9 mouse cellular contexts compared by ENCODE assay signal in genomic region chr15:99818321-99819108, GRCm38 (mm10). TPM values are rescaled to one million over a fixed set of nuclear protein-coding genes. Genes with fewer than 3 reads are reported as not detected.
A peak's percentile ranks its signal among the peaks of the same experiment; 100 is the strongest.
DNase-seq lines count a peak whose midpoint lies in the region; ATAC-seq and TF ChIP-seq lines count a peak whose summit lies in the region.
"Had no signal": no experiment of that assay in that cellular context is flagged by ENCODE, and none has a peak within 500 bp of the region (broad histone marks: within the 10 kb centered on the region; RNA-seq: fewer than 3 reads in every experiment).

No protein-coding gene starts in this region.

- TF ChIP-seq CTCF in C2C12 (IDR thresholded peaks at IDR 0.05; ENCODE audit: control insufficient read depth, insufficient read depth, insufficient read length): no peak

- peak overlapping the region; percentile 87 for H3K27ac ChIP-seq in intestine, embryonic 15.5 days
- peak overlapping the region; percentile 0; the same call in 1 of the 2 replicates for H3K27ac ChIP-seq in liver, embryonic 16.5 days (ENCODE audit: low read length)

- 20% methylated on average over 13 of the region's 13 CpGs for WGBS in intestine, embryonic 15.5 days
- WGBS in liver, embryonic 16.5 days (ENCODE audit: insufficient replicate concordance): 40% methylated on average over 13 of the region's 13 CpGs

- H3K4me3 ChIP-seq in C2C12 (ENCODE audit: insufficient read depth, poor library complexity, severe bottlenecking): peak overlapping the region; percentile 84
- peak overlapping the region; percentile 44 for H3K4me3 ChIP-seq in intestine, embryonic 15.5 days (replicated peaks)
- peak overlapping the region; percentile 41 for H3K4me3 ChIP-seq in liver, embryonic 16.5 days (ENCODE audit: low read depth, low read length)
- H3K4me3 ChIP-seq: erythroblast, embryonic 14.5 days had no signal

- intact Hi-C loops in gastrocnemius, postnatal 14 days (cut with DNase I; ENCODE audit: low total_unique reads): no loop called here

- peak; percentile 67 for DNase-seq in brain, adult 2 months (ENCODE audit: low read depth, low spot score)
- DNase-seq in gastrocnemius, postnatal 14 days: peak; percentile 37
- DNase-seq in skeletal muscle tissue, adult 2 months (ENCODE audit: low read depth, low spot score): peak; percentile 87
- DNase-seq in T-cell, adult 2 months (ENCODE audit: low spot score): no peak
- DNase-seq in thymus, postnatal 0 days (ENCODE audit: low spot score): no peak

- H3K36me3 ChIP-seq in C2C12 (ENCODE audit: control insufficient read depth, insufficient read depth): peaks cover 19% of the 10 kb centered on the region
- H3K36me3 ChIP-seq in intestine, embryonic 15.5 days: peaks cover 6% of the 10 kb centered on the region
- peaks cover 6% of the 10 kb centered on the region for H3K36me3 ChIP-seq in liver, embryonic 16.5 days (ENCODE audit: control insufficient read depth, insufficient read depth)

- peaks cover 11% of the 10 kb centered on the region; the same call in 1 of the 2 replicates for H3K4me1 ChIP-seq in intestine, embryonic 15.5 days (replicated peaks)
- no peaks in the 10 kb centered on the region for H3K4me1 ChIP-seq in liver, embryonic 16.5 days (ENCODE audit: control insufficient read depth, low read depth, low read length)

- H3K79me3 ChIP-seq in C2C12 (ENCODE audit: low read depth): peaks cover 59% of the 10 kb centered on the region

- H3ac ChIP-seq in C2C12 (ENCODE audit: control insufficient read depth, insufficient read length, low read depth): peak overlapping the region; percentile 92

- H3K27me3 ChIP-seq in C2C12 (ENCODE audit: control insufficient read depth, insufficient read depth, insufficient read length): no peaks in the 10 kb centered on the region
- H3K27me3 ChIP-seq in intestine, embryonic 15.5 days (replicated peaks): no peaks in the 10 kb centered on the region
- H3K27me3 ChIP-seq in liver, embryonic 16.5 days (ENCODE audit: control insufficient read depth, insufficient read depth, low read depth, low read length): no peaks in the 10 kb centered on the region

- peaks cover 73% of the 10 kb centered on the region for H3K79me2 ChIP-seq in C2C12 (ENCODE audit: control insufficient read depth, insufficient read depth)

- H3K9ac ChIP-seq in intestine, embryonic 15.5 days: peak overlapping the region; percentile 56
- no peak overlapping the region for H3K9ac ChIP-seq in liver, embryonic 16.5 days (ENCODE audit: low read depth, low read length)

- H3K9me3 ChIP-seq in intestine, embryonic 15.5 days: no peaks in the 10 kb centered on the region
- H3K9me3 ChIP-seq in liver, embryonic 16.5 days (replicated peaks; ENCODE audit: control insufficient read depth, low read length): no peaks in the 10 kb centered on the region

- peak overlapping the region; percentile 57 for H3K4me2 ChIP-seq in intestine, embryonic 15.5 days (replicated peaks)
- H3K4me2 ChIP-seq in liver, embryonic 16.5 days (ENCODE audit: low read depth, low read length): peak overlapping the region; percentile 34; the same call in 1 of the 2 replicates

- ATAC-seq in intestine, embryonic 15.5 days: 0 out of 2 replicates have a peak, but pooled peaks have one; percentile 36
- ATAC-seq in liver, embryonic 16.5 days (ENCODE audit: low read depth): no peak

TF ChIP-seq in C2C12, 6 proteins besides CTCF, POLR2A, EP300 and RAD21:
- TF ChIP-seq USF1 (IDR thresholded peaks at IDR 0.05; ENCODE audit: low read depth): no peak
- TF ChIP-seq MAX (IDR thresholded peaks at IDR 0.05): peak; percentile 84
- TF ChIP-seq MYOG (IDR thresholded peaks at IDR 0.05; ENCODE audit: control insufficient read depth, extremely low read depth, insufficient read length): no peak
- TF ChIP-seq CEBPB (IDR thresholded peaks at IDR 0.05; ENCODE audit: low read depth): peak; percentile 82
- TF ChIP-seq MYOD1 (IDR thresholded peaks at IDR 0.05; ENCODE audit: control insufficient read depth, insufficient read length, low read depth): peak; percentile 4
- TF ChIP-seq FOSL1 (IDR thresholded peaks at IDR 0.05; ENCODE audit: insufficient read depth, low read length, poor library complexity, severe bottlenecking): no peak
TF ChIP-seq in C2C12: peak in this region for 3.

RNA-seq across cellular contexts. Expression of gene Cers5, which starts 45.8 kb away (rescaled TPM):
- 101 TPM for polyA plus RNA-seq in C2C12 (2012; fragmentation: generic; extraction: Trizol)
- 10 to 100 TPM; 10.4 to 10.6 TPM for total RNA-seq in gastrocnemius, postnatal 14 days (2021)
- 48.1 and 49.5 TPM in 2 replicates for polyA plus RNA-seq in intestine, embryonic 15.5 days (2015; fragmentation: Nextera tagmentation; extraction: Ambion mirVana)
- 6.9 and 8.5 TPM in 2 replicates for polyA plus RNA-seq in liver, embryonic 16.5 days (2015; fragmentation: Nextera tagmentation; extraction: Ambion mirVana)
- 42.2 and 48.4 TPM in 2 replicates for polyA plus RNA-seq in thymus, postnatal 0 days (2015; fragmentation: Nextera tagmentation; extraction: Ambion mirVana)

RNA-seq across cellular contexts. Expression of gene Lima1, which starts 56.7 kb away (rescaled TPM):
- polyA plus RNA-seq in C2C12 (2012; fragmentation: generic; extraction: Trizol): 130 TPM
- 10 to 100 TPM; 16.8 to 23.0 TPM for total RNA-seq in gastrocnemius, postnatal 14 days (2021)
- polyA plus RNA-seq in intestine, embryonic 15.5 days (2015; fragmentation: Nextera tagmentation; extraction: Ambion mirVana): 86.5 and 96.4 TPM in 2 replicates
- polyA plus RNA-seq in liver, embryonic 16.5 days (2015; fragmentation: Nextera tagmentation; extraction: Ambion mirVana): 12.2 and 14.2 TPM in 2 replicates
- 30.9 and 31.8 TPM in 2 replicates for polyA plus RNA-seq in thymus, postnatal 0 days (2015; fragmentation: Nextera tagmentation; extraction: Ambion mirVana)

Comparison
In these comparisons a context has a peak if more than half of its experiments do, and no peak if none do; other contexts are left out.
1. DNase-seq: peak in brain, adult 2 months (single experiment), gastrocnemius, postnatal 14 days (single experiment) and skeletal muscle tissue, adult 2 months (single experiment); none in T-cell, adult 2 months (single experiment) and thymus, postnatal 0 days (single experiment).
2. Peak in every context shown above with its lines, with median percentiles within 50 percentile points of each other: H3K4me3 ChIP-seq.